In genomic region chr13:92529828-92530720, GRCm38 (mm10) we compare ENCODE assay signal across 8 mouse cellular contexts. TPM values are rescaled to one million over a fixed set of nuclear protein-coding genes. Genes with fewer than 3 reads are reported as not detected.
DNase-seq lines count a peak whose midpoint lies in the region; ATAC-seq and TF ChIP-seq lines count a peak whose summit lies in the region.

No protein-coding gene starts in this region.

- peaks cover 20% of the 10 kb centered on the region for H3K27me3 ChIP-seq in E14TG2a.4 (ENCODE audit: insufficient read depth, low read length)
- no peaks in the 10 kb centered on the region for H3K27me3 ChIP-seq in forebrain, embryonic 14.5 days (replicated peaks; ENCODE audit: control insufficient read depth, insufficient read depth, low read length)
- no peaks in the 10 kb centered on the region for H3K27me3 ChIP-seq in liver, embryonic 14.5 days (ENCODE audit: control insufficient read depth, insufficient read depth, low read length)

- H3K4me2 ChIP-seq in forebrain, embryonic 14.5 days (ENCODE audit: low read length): peak overlapping the region; percentile 76
- H3K4me2 ChIP-seq in liver, embryonic 14.5 days (ENCODE audit: low read depth): peak overlapping the region; percentile 89

- ATAC-seq in forebrain, embryonic 14.5 days: peak; percentile 91
- peak; percentile 91 for ATAC-seq in liver, embryonic 14.5 days (ENCODE audit: insufficient read depth)

- H3K9ac ChIP-seq in forebrain, embryonic 14.5 days (ENCODE audit: low read length): peak overlapping the region; percentile 67
- peak overlapping the region; percentile 66 for H3K9ac ChIP-seq in liver, embryonic 14.5 days (replicated peaks)

- no peaks in the 10 kb centered on the region; the same call in 1 of the 2 replicates for H3K4me1 ChIP-seq in E14TG2a.4 (replicated peaks; ENCODE audit: low read depth, low read length)
- peaks cover 6% of the 10 kb centered on the region for H3K4me1 ChIP-seq in forebrain, embryonic 14.5 days (ENCODE audit: control insufficient read depth, insufficient read depth, low read length)
- peaks cover 4% of the 10 kb centered on the region in 2 experiments; a peak in 3 of 4 replicates for H3K4me1 ChIP-seq in liver, embryonic 14.5 days (replicated peaks; ENCODE audit: control insufficient read depth in 2 of 2, insufficient read depth in 2 of 2, low read length in 1 of 2)

- H3K27ac ChIP-seq in forebrain, embryonic 14.5 days (ENCODE audit: low read depth, low read length): peak overlapping the region; percentile 78
- H3K27ac ChIP-seq in liver, embryonic 14.5 days: peak overlapping the region; percentile 63

- H3K9me3 ChIP-seq in E14TG2a.4 (ENCODE audit: low read length): no peaks in the 10 kb centered on the region
- H3K9me3 ChIP-seq in forebrain, embryonic 14.5 days (replicated peaks; ENCODE audit: control insufficient read depth, low read length): no peaks in the 10 kb centered on the region
- H3K9me3 ChIP-seq in liver, embryonic 14.5 days (ENCODE audit: control insufficient read depth, low read length): no peaks in the 10 kb centered on the region

- TF ChIP-seq EP300 in liver, embryonic 14.5 days (IDR thresholded peaks at IDR 0.05; ENCODE audit: low read depth): no peak

- no peak for TF ChIP-seq CTCF in E14TG2a.4 (conservative IDR thresholded peaks at IDR 0.05; ENCODE audit: low read length)
- no peak for TF ChIP-seq CTCF in liver, embryonic 14.5 days (IDR thresholded peaks at IDR 0.05; ENCODE audit: low read depth)

- DNase-seq in heart, adult 8-10 months (ENCODE audit: low spot score): peak; percentile 28
- DNase-seq in heart, postnatal 14 days: no peak
- peak; percentile 65 for DNase-seq in forebrain, embryonic 14.5 days (ENCODE audit: low spot score)
- no peak for DNase-seq in liver, embryonic 14.5 days (ENCODE audit: low read depth in 3 of 3, low spot score in 3 of 3)
- DNase-seq in retina, postnatal 1 day: no peak
- DNase-seq in thymus, postnatal 10 days (ENCODE audit: low spot score in 2 of 2): no peak
- DNase-seq in ovary, adult 18-20 months (ENCODE audit: low spot score): no peak

- no peaks in the 10 kb centered on the region for H3K36me3 ChIP-seq in E14TG2a.4 (ENCODE audit: insufficient read depth, low read length)
- no peaks in the 10 kb centered on the region for H3K36me3 ChIP-seq in forebrain, embryonic 14.5 days (ENCODE audit: control insufficient read depth, insufficient read depth, low read length)
- no peaks in the 10 kb centered on the region for H3K36me3 ChIP-seq in liver, embryonic 14.5 days (replicated peaks; ENCODE audit: control insufficient read depth, insufficient read depth, low read depth)

- H3K4me3 ChIP-seq in E14TG2a.4 (replicated peaks; ENCODE audit: low read length): peak overlapping the region; percentile 82
- H3K4me3 ChIP-seq in forebrain, embryonic 14.5 days (ENCODE audit: low read depth, low read length): peak overlapping the region; percentile 47
- H3K4me3 ChIP-seq in liver, embryonic 14.5 days (ENCODE audit: insufficient read depth in 1 of 2, low read depth in 2 of 2, low read length in 2 of 2): peak overlapping the region; percentile 74 to 82

- intact Hi-C loops in heart, postnatal 14 days (cut with DNase I): no loop called here

- 3% methylated on average over 44 of the region's 47 CpGs for WGBS in forebrain, embryonic 14.5 days
- 5% methylated on average over 43 of the region's 47 CpGs for WGBS in liver, embryonic 14.5 days (ENCODE audit: insufficient replicate concordance)

RNA-seq across cellular contexts. Expression of gene Zfyve16, which starts 0.6 kb away (rescaled TPM):
- 10 to 100 TPM; 12.0 to 14.9 (median 12.5) TPM for total RNA-seq in heart, adult 8-10 months (2022)
- total RNA-seq in heart, postnatal 14 days (2021): 10 to 100 TPM; 16.3 to 17.2 TPM
- polyA plus RNA-seq in forebrain, embryonic 14.5 days (2014; fragmentation: Nextera tagmentation; extraction: Ambion mirVana): 9.4 and 10.2 TPM in 2 replicates
- 0.83 and 1.3 TPM in 2 replicates for polyA plus RNA-seq in liver, embryonic 14.5 days (2012; rRNA removed)
- 1.4 and 1.5 TPM in 2 replicates for polyA plus RNA-seq in liver, embryonic 14.5 days (2014; fragmentation: Nextera tagmentation; extraction: Ambion mirVana)

RNA-seq across cellular contexts. Expression of gene Spz1, which starts 45.9 kb away (rescaled TPM):
- total RNA-seq in heart, adult 8-10 months (2022): not detected
- total RNA-seq in heart, postnatal 14 days (2021): not detected
- not detected in 2 replicates for polyA plus RNA-seq in forebrain, embryonic 14.5 days (2014; fragmentation: Nextera tagmentation; extraction: Ambion mirVana)
- polyA plus RNA-seq in liver, embryonic 14.5 days (2012; rRNA removed): not detected in 2 replicates
- not detected in 2 replicates for polyA plus RNA-seq in liver, embryonic 14.5 days (2014; fragmentation: Nextera tagmentation; extraction: Ambion mirVana)

RNA-seq across cellular contexts. Expression of gene Fam151b, which starts 46.3 kb away (rescaled TPM):
- total RNA-seq in heart, adult 8-10 months (2022): 1 to 10 TPM; 2.1 to 2.5 (median 2.1) TPM
- total RNA-seq in heart, postnatal 14 days (2021): 1 to 10 TPM; 2.4 to 2.8 TPM
- 0.32 and 0.34 TPM in 2 replicates for polyA plus RNA-seq in forebrain, embryonic 14.5 days (2014; fragmentation: Nextera tagmentation; extraction: Ambion mirVana)
- polyA plus RNA-seq in liver, embryonic 14.5 days (2012; rRNA removed): 1.4 TPM in 2 replicates
- not detected in 2 replicates for polyA plus RNA-seq in liver, embryonic 14.5 days (2014; fragmentation: Nextera tagmentation; extraction: Ambion mirVana)

Comparison
In these comparisons a context has a peak if more than half of its experiments do, and no peak if none do; other contexts are left out.
1. DNase-seq: peak in heart, adult 8-10 months (single experiment) and forebrain, embryonic 14.5 days (single experiment); none in heart, postnatal 14 days (0 of 2), liver, embryonic 14.5 days (0 of 3), retina, postnatal 1 day (single experiment), thymus, postnatal 10 days (0 of 2) and ovary, adult 18-20 months (single experiment).
2. Peak in every context shown above with its lines, with median percentiles within 50 percentile points of each other: H3K4me3 ChIP-seq.